Mouse (Mus musculus) embryonic facial prominence, embryonic 14.5 days (tissue): ENCODE measurements around the gene Gm3488. TPM values are rescaled to one million over a fixed set of nuclear protein-coding genes. Genes with fewer than 3 reads are reported as not detected.
"Not testable (repeated sequence)": the region's sequence is repeated elsewhere in the genome, so short reads cannot be mapped to it uniquely, and the experiment has no call there.

ENCODE experiments used
- ATAC-seq: fragments of 200-750 bp; cut with Nextera tagmentation; 2 replicates; pipeline ENCODE4 v1.8.0; 2017; ENCODE audit warnings: low read depth, moderate number of reproducible peaks, moderate TSS enrichment
- DNase-seq: peaks from one replicate; pipeline ENCODE4 v3.0.0-alpha.2; 2015; ENCODE audit warnings: low spot score
- H3K27ac ChIP-seq: fragments of 300-500 bp; sonication (generic); replicated peaks from 2 replicates; pipeline ENCODE4 v1.5.1; 2014; ENCODE audit warnings: low read depth, mild to moderate bottlenecking, low read length, moderate library complexity
- H3K27me3 ChIP-seq: fragments of 300-500 bp; sonication (generic); replicated peaks from 2 replicates; pipeline ENCODE4 v1.6.1; 2014; ENCODE audit warnings: low read length; ENCODE audit not compliant: control insufficient read depth, insufficient read depth
- H3K36me3 ChIP-seq: fragments of 300-500 bp; sonication (generic); 2 replicates; pipeline ENCODE4 v1.6.1; 2014; ENCODE audit warnings: low read length, mixed read lengths; ENCODE audit not compliant: control insufficient read depth, insufficient read depth
- H3K4me1 ChIP-seq: fragments of 300-500 bp; sonication (generic); 2 replicates; pipeline ENCODE4 v1.6.1; 2014; ENCODE audit warnings: antibody characterized with exemption, low read length; ENCODE audit not compliant: control insufficient read depth, insufficient read depth
- H3K4me2 ChIP-seq: fragments of 300-500 bp; sonication (generic); 2 replicates; pipeline ENCODE4 v1.6.1; 2014; ENCODE audit warnings: low read depth, mild to moderate bottlenecking, low read length, moderate library complexity, mixed read lengths
- H3K4me3 ChIP-seq: fragments of 300-500 bp; sonication (generic); 2 replicates; pipeline ENCODE4 v1.5.1; 2014; ENCODE audit warnings: low read depth, mild to moderate bottlenecking, low read length
- H3K9ac ChIP-seq: fragments of 300-500 bp; sonication (generic); 2 replicates; pipeline ENCODE4 v1.6.1; 2014; ENCODE audit warnings: low read depth, mild to moderate bottlenecking, low read length, moderate library complexity, mixed read lengths
- H3K9me3 ChIP-seq: fragments of 300-500 bp; sonication (generic); 2 replicates; pipeline ENCODE4 v1.6.1; 2016; ENCODE audit warnings: low read length; ENCODE audit not compliant: control insufficient read depth
- WGBS: fragments of 180-500 bp; shearing (Covaris S2); extraction: QIAGEN DNeasy Blood & Tissue Kit; methylation state at CpG from one replicate; pipeline ENCODE4 v1.1.7; 2014; 5-methylcytosine and 5-hydroxymethylcytosine counted together
- polyA plus RNA-seq: library from polyadenylated mRNA; unstranded; fragments of >200 nt; fragmentation: Nextera tagmentation; extraction: Ambion mirVana; gene quantifications from 2 replicates; pipeline ENCODE4 v1.2.1, GENCODE M21; 2014

Gm3488 gene
- 0.46 and 0.63 TPM in 2 replicates for polyA plus RNA-seq

DNA sequence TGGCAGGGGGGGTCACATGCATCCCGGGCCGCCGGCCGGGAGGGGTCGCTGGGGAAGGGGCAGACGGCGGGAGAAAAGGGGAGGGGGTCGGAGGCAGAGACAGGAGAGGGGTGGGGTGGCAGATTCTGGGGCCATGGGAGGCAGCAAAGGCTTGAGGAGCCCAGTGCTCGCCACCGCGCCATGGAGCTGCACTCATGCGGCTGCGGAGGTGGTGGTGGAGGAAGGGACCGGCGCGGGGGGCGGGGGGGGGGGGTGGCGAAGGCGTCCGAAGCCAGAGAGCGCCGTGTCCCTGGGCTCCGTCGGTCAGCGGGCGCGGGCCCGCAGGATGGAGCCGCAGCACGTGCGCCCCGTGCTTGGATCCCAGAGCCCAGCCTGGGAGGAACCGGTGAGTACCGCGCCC, at the start of gene Gm3488:
Gene Gm3488 (plus strand): TSS at position 301 of the 400 bp plus-strand sequence.
- H3K4me2 ChIP-seq, ATAC-seq, H3K4me1 ChIP-seq, H3K4me3 ChIP-seq, H3K9me3 ChIP-seq, DNase-seq, H3K9ac ChIP-seq, H3K27me3 ChIP-seq, H3K27ac ChIP-seq, H3K36me3 ChIP-seq: not testable (repeated sequence)
- no CpG with 5 or more reads among the region's 35 CpGs for WGBS

GRCm38 (mm10) chr14:5455367-5455766, 46.1 kb upstream of the Gm3488 start, which contains the start of gene Gm3194:
TSS of gene Gm3194 (minus strand) at chr14:5455467.
- not testable (repeated sequence) for H3K9ac ChIP-seq, H3K4me3 ChIP-seq, H3K27me3 ChIP-seq, H3K27ac ChIP-seq, H3K9me3 ChIP-seq, H3K4me2 ChIP-seq, H3K4me1 ChIP-seq, DNase-seq, ATAC-seq, H3K36me3 ChIP-seq
- WGBS = no CpG with 5 or more reads among the region's 3 CpGs

GRCm38 (mm10) chr14:5460469-5460868, 41.0 kb upstream of the Gm3488 start:
- H3K4me2 ChIP-seq, ATAC-seq, DNase-seq, H3K36me3 ChIP-seq, H3K27me3 ChIP-seq, H3K27ac ChIP-seq, H3K9ac ChIP-seq, H3K9me3 ChIP-seq, H3K4me1 ChIP-seq, H3K4me3 ChIP-seq: not testable (repeated sequence)
- no CpG with 5 or more reads among the region's 19 CpGs for WGBS

GRCm38 (mm10) chr14:5477730-5478129, 23.7 kb upstream of the Gm3488 start, which contains the start of gene Gm8246:
TSS of gene Gm8246 (minus strand) at chr14:5477830.
- not testable (repeated sequence) for H3K4me3 ChIP-seq, H3K36me3 ChIP-seq, H3K27me3 ChIP-seq, H3K9me3 ChIP-seq, H3K9ac ChIP-seq, H3K4me2 ChIP-seq, H3K4me1 ChIP-seq, ATAC-seq, H3K27ac ChIP-seq, DNase-seq
- no CpG with 5 or more reads among the region's 3 CpGs for WGBS

DNA sequence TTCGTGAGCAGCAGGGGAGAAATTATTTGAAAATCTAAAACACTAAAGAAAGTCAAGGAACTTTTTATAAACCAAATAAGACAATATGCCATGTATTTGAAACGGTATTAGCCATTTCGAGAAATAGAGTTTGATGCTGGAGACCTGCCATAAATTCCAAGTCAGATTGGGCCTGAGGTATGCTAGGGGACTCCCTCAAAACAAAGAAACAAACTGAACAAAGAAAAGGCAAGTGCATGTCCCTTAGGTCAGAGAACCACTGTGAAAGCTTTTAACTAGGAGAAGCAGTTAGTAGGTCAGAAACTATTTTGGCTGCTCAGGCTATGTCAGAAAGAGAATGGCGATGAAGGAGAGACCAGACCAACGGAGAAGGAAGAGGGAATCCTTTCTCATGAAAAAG, 17.6 kb upstream of the Gm3488 start, which contains the start of gene Gm3187:
Gene Gm3187 (plus strand): TSS at position 301 of the 400 bp plus-strand sequence.
- not testable (repeated sequence) for H3K27ac ChIP-seq, ATAC-seq, H3K27me3 ChIP-seq, H3K36me3 ChIP-seq, H3K4me1 ChIP-seq, H3K9ac ChIP-seq, H3K9me3 ChIP-seq, DNase-seq, H3K4me3 ChIP-seq, H3K4me2 ChIP-seq
- 88% methylated on average over 4 of the region's 5 CpGs for WGBS

GRCm38 (mm10) chr14:5538196-5538595, 36.7 kb downstream of the Gm3488 start, which contains the start of gene Gm3532:
TSS of gene Gm3532 (plus strand) at chr14:5538496.
- not testable (repeated sequence) for H3K27me3 ChIP-seq, H3K4me2 ChIP-seq, ATAC-seq, DNase-seq, H3K27ac ChIP-seq, H3K4me1 ChIP-seq, H3K9me3 ChIP-seq, H3K36me3 ChIP-seq, H3K9ac ChIP-seq, H3K4me3 ChIP-seq
- WGBS = no CpG with 5 or more reads among the region's 2 CpGs

Other genes with a start within 250 kb of the Gm3488 start
- not detected in 2 replicates for gene Gm3526, start 241.1 kb upstream of the Gm3488 start, polyA plus RNA-seq
- not detected in 2 replicates for gene Gm3542, start 166.7 kb upstream of the Gm3488 start, polyA plus RNA-seq
- gene Gm3500, start 112.6 kb upstream of the Gm3488 start, polyA plus RNA-seq = not detected in 2 replicates
- gene Gm3194, start 46.2 kb upstream of the Gm3488 start, polyA plus RNA-seq = 0.58 and 0.68 TPM in 2 replicates
- not detected in 2 replicates for gene Gm8246, start 23.8 kb upstream of the Gm3488 start, polyA plus RNA-seq
- gene Gm3187, start 17.5 kb upstream of the Gm3488 start, polyA plus RNA-seq = not detected in 2 replicates
- gene Gm3532, start 36.8 kb downstream of the Gm3488 start, polyA plus RNA-seq = not detected in 2 replicates
- not detected in 2 replicates for gene Gm8265, start 131.4 kb downstream of the Gm3488 start, polyA plus RNA-seq
- gene Gm9603, start 185.8 kb downstream of the Gm3488 start, polyA plus RNA-seq = not detected in 2 replicates
- 0.41 TPM in 1 of 2 replicates, not detected in the other for gene Gm3373, start 239.9 kb downstream of the Gm3488 start, polyA plus RNA-seq